20 mouse cellular contexts compared by ENCODE assay signal in the genomic region with DNA sequence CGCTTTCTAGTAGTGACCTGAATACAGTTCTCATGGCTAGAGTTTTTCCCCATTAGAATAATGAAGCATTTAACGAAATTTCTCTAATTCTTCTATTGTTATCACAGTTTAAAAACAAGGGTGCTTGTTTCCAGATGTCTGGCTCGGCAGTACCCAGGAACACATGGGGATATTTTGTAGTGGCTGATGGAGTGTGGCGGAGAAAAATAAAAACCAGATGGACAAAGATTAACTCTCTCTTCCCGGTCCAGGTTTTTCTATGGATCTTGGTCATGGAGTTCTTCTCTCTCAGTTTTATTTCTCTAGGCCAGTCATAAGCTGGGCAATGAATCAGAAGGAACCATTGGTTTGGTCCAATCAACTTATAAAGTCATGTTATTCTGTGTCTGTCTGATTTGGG.
DNase-seq lines count a peak whose midpoint lies in the region; ATAC-seq and TF ChIP-seq lines count a peak whose summit lies in the region.
"Had no signal": no experiment of that assay in that cellular context is flagged by ENCODE, and none has a peak within 500 bp of the region (broad histone marks: within the 10 kb centered on the region; RNA-seq: fewer than 3 reads in every experiment).

No protein-coding gene starts in this region.

- no peaks in the 10 kb centered on the region for H3K9me3 ChIP-seq in embryonic facial prominence, embryonic 11.5 days (replicated peaks; ENCODE audit: control insufficient read depth, low read length)
- no peaks in the 10 kb centered on the region for H3K9me3 ChIP-seq in limb, embryonic 11.5 days (ENCODE audit: control insufficient read depth, low read length)
- no peaks in the 10 kb centered on the region for H3K9me3 ChIP-seq in forebrain, postnatal 0 days (ENCODE audit: low read length)
- H3K9me3 ChIP-seq: embryonic facial prominence, embryonic 12.5 days; forebrain, embryonic 13.5 days; heart, embryonic 13.5 days; hindbrain, embryonic 12.5 days had no signal

- intact Hi-C loops in heart, postnatal 36 days (cut with DNase I), result no loop called here
- intact Hi-C loops in left cerebral cortex, postnatal 10 days (cut with DNase I), result no loop called here

- 0 out of 2 replicates have a peak, but pooled peaks have one; percentile 39 for ATAC-seq in embryonic facial prominence, embryonic 11.5 days (replicated peaks; ENCODE audit: insufficient number of reproducible peaks, low FRiP score, low TSS enrichment, low read depth)
- ATAC-seq in limb, embryonic 11.5 days (ENCODE audit: insufficient number of reproducible peaks, low FRiP score, low TSS enrichment, low read depth), result peak; percentile 51; the same call in 1 of the 2 replicates
- no peak for ATAC-seq in forebrain, postnatal 0 days
- ATAC-seq: forebrain, embryonic 13.5 days; hindbrain, postnatal 0 days had no signal

- 29% methylated on average over 5 of the region's 5 CpGs for WGBS in embryonic facial prominence, embryonic 11.5 days
- 17% methylated on average over 5 of the region's 5 CpGs for WGBS in limb, embryonic 11.5 days
- WGBS in forebrain, postnatal 0 days, result 70% methylated on average over 5 of the region's 5 CpGs

- H3K27me3 ChIP-seq in embryonic facial prominence, embryonic 11.5 days (ENCODE audit: control insufficient read depth, insufficient read depth, low read length), result no peaks in the 10 kb centered on the region
- no peaks in the 10 kb centered on the region for H3K27me3 ChIP-seq in limb, embryonic 11.5 days (ENCODE audit: control insufficient read depth, insufficient read depth, low read length)
- H3K27me3 ChIP-seq in forebrain, postnatal 0 days (ENCODE audit: insufficient read depth, low read length), result no peaks in the 10 kb centered on the region
- H3K27me3 ChIP-seq: CH12.LX; forebrain, embryonic 13.5 days; heart, embryonic 13.5 days; hindbrain, embryonic 12.5 days had no signal

- no peak overlapping the region for H3K4me2 ChIP-seq in embryonic facial prominence, embryonic 11.5 days (ENCODE audit: low read depth, low read length)
- no peak overlapping the region for H3K4me2 ChIP-seq in limb, embryonic 11.5 days (ENCODE audit: low read depth, severe bottlenecking)
- H3K4me2 ChIP-seq in forebrain, postnatal 0 days (ENCODE audit: low read depth), result no peak overlapping the region
- H3K4me2 ChIP-seq: embryonic facial prominence, embryonic 12.5 days; forebrain, embryonic 13.5 days; heart, embryonic 13.5 days; hindbrain, embryonic 12.5 days had no signal

- no peak overlapping the region for H3K9ac ChIP-seq in embryonic facial prominence, embryonic 11.5 days (replicated peaks; ENCODE audit: low read length)
- no peak overlapping the region for H3K9ac ChIP-seq in limb, embryonic 11.5 days (ENCODE audit: low read length)
- H3K9ac ChIP-seq in forebrain, postnatal 0 days, result no peak overlapping the region
- H3K9ac ChIP-seq: embryonic facial prominence, embryonic 12.5 days; forebrain, embryonic 13.5 days; heart, embryonic 13.5 days; hindbrain, embryonic 12.5 days had no signal

- H3K4me1 ChIP-seq in embryonic facial prominence, embryonic 11.5 days (ENCODE audit: control insufficient read depth, insufficient read depth, low read length), result no peaks in the 10 kb centered on the region
- peaks cover 7% of the 10 kb centered on the region; the same call in 1 of the 2 replicates for H3K4me1 ChIP-seq in limb, embryonic 11.5 days (ENCODE audit: control insufficient read depth, insufficient read depth, low read length)
- no peaks in the 10 kb centered on the region for H3K4me1 ChIP-seq in forebrain, postnatal 0 days (ENCODE audit: insufficient read depth)
- H3K4me1 ChIP-seq: forebrain, embryonic 13.5 days; heart, embryonic 13.5 days; hindbrain, embryonic 12.5 days had no signal

- DNase-seq in heart, adult 11 months, result peak; percentile 19
- no peak for DNase-seq in heart, postnatal 36 days
- peak; percentile 78 for DNase-seq in embryonic facial prominence, embryonic 11.5 days (ENCODE audit: low spot score)
- DNase-seq in limb, embryonic 11.5 days (ENCODE audit: low spot score), result no peak
- no peak for DNase-seq in retina, postnatal 1 day
- no peak for DNase-seq in forebrain, postnatal 0 days
- DNase-seq in left cerebral cortex, postnatal 10 days (ENCODE audit: extremely low spot score in 1 of 2, low spot score in 2 of 2), result no peak
- DNase-seq: adrenal gland, adult 2 months; adrenal gland, postnatal 25 days; cerebellum, adult 18-20 months; cerebellum, adult 9-11 months; gastrocnemius, adult 2 months; gastrocnemius, postnatal 25 days; heart, postnatal 4 days had no signal

- H3K4me3 ChIP-seq in embryonic facial prominence, embryonic 11.5 days (ENCODE audit: low read depth, low read length), result no peak overlapping the region
- no peak overlapping the region for H3K4me3 ChIP-seq in limb, embryonic 11.5 days (ENCODE audit: low read depth, low read length)
- H3K4me3 ChIP-seq in forebrain, postnatal 0 days (ENCODE audit: low read depth, low read length), result no peak overlapping the region
- H3K4me3 ChIP-seq: embryonic facial prominence, embryonic 12.5 days; forebrain, embryonic 13.5 days; gastrocnemius, adult 2 months; heart, embryonic 13.5 days; hindbrain, embryonic 12.5 days had no signal

- no peaks in the 10 kb centered on the region for H3K36me3 ChIP-seq in embryonic facial prominence, embryonic 11.5 days (replicated peaks; ENCODE audit: control insufficient read depth, insufficient read depth, low read depth, low read length)
- no peaks in the 10 kb centered on the region for H3K36me3 ChIP-seq in limb, embryonic 11.5 days (ENCODE audit: control insufficient read depth, insufficient read depth, low read length)
- H3K36me3 ChIP-seq in forebrain, postnatal 0 days (ENCODE audit: insufficient read depth), result no peaks in the 10 kb centered on the region
- H3K36me3 ChIP-seq: embryonic facial prominence, embryonic 12.5 days; heart, embryonic 13.5 days; hindbrain, embryonic 12.5 days had no signal

- no peak for TF ChIP-seq CTCF in forebrain, postnatal 0 days (IDR thresholded peaks at IDR 0.05; ENCODE audit: low read depth)

- no peak overlapping the region for H3K27ac ChIP-seq in embryonic facial prominence, embryonic 11.5 days (replicated peaks; ENCODE audit: low read depth, low read length)
- H3K27ac ChIP-seq in limb, embryonic 11.5 days (replicated peaks; ENCODE audit: low read depth, low read length), result no peak overlapping the region
- H3K27ac ChIP-seq in forebrain, postnatal 0 days (ENCODE audit: low read depth, low read length), result no peak overlapping the region
- H3K27ac ChIP-seq: embryonic facial prominence, embryonic 12.5 days; forebrain, embryonic 13.5 days; gastrocnemius, adult 2 months; heart, embryonic 13.5 days; hindbrain, embryonic 12.5 days; hindbrain, postnatal 0 days had no signal

Comparison
In these comparisons a context has a peak if more than half of its experiments do, and no peak if none do; other contexts are left out.
1. DNase-seq: peak in heart, adult 11 months (single experiment) and embryonic facial prominence, embryonic 11.5 days (single experiment); none in heart, postnatal 36 days (0 of 2), limb, embryonic 11.5 days (single experiment), retina, postnatal 1 day (single experiment), forebrain, postnatal 0 days (single experiment) and left cerebral cortex, postnatal 10 days (0 of 2).